Mouse (Mus musculus) heart, embryonic 11.5 days (tissue): ENCODE measurements around the gene Fam186b. TPM values are rescaled to one million over a fixed set of nuclear protein-coding genes. Genes with fewer than 3 reads are reported as not detected.

ENCODE experiments used
- ATAC-seq: fragments of 200-750 bp; cut with Nextera tagmentation; replicated peaks from 2 replicates; pipeline ENCODE4 v1.8.0; 2017; ENCODE audit warnings: moderate library complexity; ENCODE audit not compliant: insufficient number of reproducible peaks, low FRiP score, low TSS enrichment
- H3K27ac ChIP-seq: fragments of 300-500 bp; sonication (generic); 2 replicates; pipeline ENCODE4 v1.5.1; 2014; ENCODE audit warnings: mild to moderate bottlenecking, low read depth, low read length
- H3K27me3 ChIP-seq: fragments of 300-500 bp; sonication (generic); 2 replicates; pipeline ENCODE4 v1.6.1; 2014; ENCODE audit warnings: mild to moderate bottlenecking, low read length, mixed read lengths; ENCODE audit not compliant: control insufficient read depth, insufficient read depth
- H3K36me3 ChIP-seq: fragments of 300-500 bp; sonication (generic); 2 replicates; pipeline ENCODE4 v1.6.1; 2014; ENCODE audit warnings: mild to moderate bottlenecking, low read length, moderate library complexity, mixed read lengths; ENCODE audit not compliant: control insufficient read depth, insufficient read depth
- H3K4me1 ChIP-seq: fragments of 300-500 bp; sonication (generic); 2 replicates; pipeline ENCODE4 v1.6.1; 2014; ENCODE audit warnings: low read length; ENCODE audit not compliant: control insufficient read depth, insufficient read depth
- H3K4me2 ChIP-seq: fragments of 300-500 bp; sonication (generic); 2 replicates; pipeline ENCODE4 v1.6.1; 2014; ENCODE audit warnings: mild to moderate bottlenecking, moderate library complexity
- H3K4me3 ChIP-seq: fragments of 300-500 bp; sonication (generic); 2 replicates; pipeline ENCODE4 v1.5.1; 2014; ENCODE audit warnings: low read depth, low read length
- H3K9ac ChIP-seq: fragments of 300-500 bp; sonication (generic); 2 replicates; pipeline ENCODE4 v1.6.1; 2014; ENCODE audit warnings: mild to moderate bottlenecking, low read depth, low read length, moderate library complexity
- H3K9me3 ChIP-seq: fragments of 300-500 bp; sonication (generic); replicated peaks from 2 replicates; pipeline ENCODE4 v1.6.1; 2016; ENCODE audit warnings: low read length; ENCODE audit not compliant: control insufficient read depth
- WGBS: fragments of 180-500 bp; shearing (Covaris S2); extraction: QIAGEN DNeasy Blood & Tissue Kit; methylation state at CpG from one replicate; pipeline ENCODE4 v1.1.7; 2014; ENCODE audit not compliant: insufficient replicate concordance; 5-methylcytosine and 5-hydroxymethylcytosine counted together
- polyA plus RNA-seq: library from polyadenylated mRNA; unstranded; fragments of >200 nt; fragmentation: Nextera tagmentation; extraction: Ambion mirVana; gene quantifications from 2 replicates; pipeline ENCODE4 v1.2.1, GENCODE M21; 2014

The Fam186b gene
- polyA plus RNA-seq, 1 experiment from 2014 or later: 0.17 TPM

GRCm38 (mm10) chr15:99294287-99294686, 1.4 kb downstream of the Fam186b start:
- Histone ChIP-seq H3K4me3 (peak overlapping the region; percentile 60), H3K4me1 (0 out of 2 replicates have a peak, but pooled peaks cover 7% of the 10 kb centered on the region), H3K4me2 (peak overlapping the region; percentile 65), H3K36me3 (no peaks in the 10 kb centered on the region), H3K9me3 (no peaks in the 10 kb centered on the region), H3K9ac (peak overlapping the region; percentile 40), H3K27me3 (no peaks in the 10 kb centered on the region), H3K27ac (no peak overlapping the region)
- no peak for ATAC-seq
- 19% methylated on average over 16 of the region's 16 CpGs for WGBS

DNA sequence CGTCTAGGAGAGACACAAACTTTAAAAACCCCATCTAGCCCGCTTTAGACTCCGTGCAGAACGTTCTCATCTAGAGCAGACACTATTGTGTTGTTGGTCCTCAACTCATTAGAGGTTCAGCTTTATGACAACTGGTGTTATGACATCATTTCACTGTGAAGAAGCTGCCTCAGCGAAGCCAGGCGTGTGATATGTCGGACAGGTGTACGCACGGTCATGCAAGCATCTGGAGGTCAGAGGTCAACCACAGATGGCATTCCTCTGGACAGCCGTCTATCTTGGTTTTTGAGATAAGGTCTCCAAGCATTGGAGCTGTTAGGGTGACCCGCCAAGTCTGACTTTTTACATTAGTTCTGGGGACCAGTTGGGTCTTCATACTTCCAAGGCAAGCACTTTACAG, 5.1 kb downstream of the Fam186b start:
- ATAC-seq: no peak
- no peak overlapping the region for H3K9ac ChIP-seq
- no peak overlapping the region for H3K27ac ChIP-seq
- H3K4me2 ChIP-seq: no peak overlapping the region
- WGBS: 69% methylated on average over 11 of the region's 11 CpGs
- 0 out of 2 replicates have a peak, but pooled peaks cover 3% of the 10 kb centered on the region for H3K4me1 ChIP-seq
- no peaks in the 10 kb centered on the region for H3K9me3 ChIP-seq
- no peaks in the 10 kb centered on the region for H3K27me3 ChIP-seq
- H3K4me3 ChIP-seq: no peak overlapping the region
- H3K36me3 ChIP-seq: no peaks in the 10 kb centered on the region

GRCm38 (mm10) chr15:99285189-99285535, 10.5 kb downstream of the Fam186b start:
- Histone ChIP-seq H3K27ac (no peak overlapping the region), H3K4me2 (no peak overlapping the region; the same call in 1 of the 2 replicates), H3K4me1 (peaks cover 5% of the 10 kb centered on the region; the same call in 1 of the 2 replicates), H3K27me3 (no peaks in the 10 kb centered on the region; the same call in 1 of the 2 replicates), H3K9ac (no peak overlapping the region), H3K4me3 (no peak overlapping the region), H3K9me3 (no peaks in the 10 kb centered on the region), H3K36me3 (no peaks in the 10 kb centered on the region)
- WGBS: 27% methylated on average over 8 of the region's 8 CpGs
- 0 out of 2 replicates have a peak, but pooled peaks have one; percentile 35 for ATAC-seq

DNA sequence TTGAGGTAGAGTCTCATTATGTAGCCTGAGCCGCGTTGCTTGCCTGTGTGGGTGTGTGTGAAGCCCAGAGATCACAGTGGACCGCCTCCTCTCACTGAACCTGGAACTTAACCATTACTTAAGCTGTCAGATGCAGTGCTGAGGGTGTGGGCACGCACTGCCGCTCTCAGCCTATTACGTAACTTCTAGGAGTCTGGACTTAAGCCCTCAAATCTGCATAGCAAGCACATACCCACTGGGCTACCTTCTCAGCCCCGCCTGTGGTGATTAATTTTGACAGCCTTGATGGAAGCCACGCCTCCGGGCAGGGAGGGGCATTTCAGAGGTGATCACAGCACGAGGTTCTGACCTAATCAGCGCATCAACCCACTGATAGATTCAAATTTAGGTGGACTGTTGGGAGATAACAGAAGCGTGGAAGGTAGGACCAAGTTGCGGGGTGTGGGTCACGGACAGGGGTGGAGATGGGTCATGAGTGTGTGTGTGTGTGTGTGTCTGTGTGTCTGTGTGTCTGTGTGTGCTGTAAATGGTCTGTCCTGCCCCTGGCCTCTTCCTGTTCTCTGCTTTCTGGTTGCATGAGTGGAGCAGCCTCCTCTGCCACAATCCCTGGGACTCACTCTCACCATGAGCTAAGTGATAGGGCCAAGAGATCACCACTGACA, 11.0 kb downstream of the Fam186b start:
- no peak overlapping the region for H3K27ac ChIP-seq
- no peaks in the 10 kb centered on the region for H3K9me3 ChIP-seq
- ATAC-seq: no peak
- no peaks in the 10 kb centered on the region for H3K36me3 ChIP-seq
- peak overlapping the region; percentile 31; the same call in 1 of the 2 replicates for H3K4me2 ChIP-seq
- no peak overlapping the region for H3K9ac ChIP-seq
- 31% methylated on average over 14 of the region's 14 CpGs for WGBS
- H3K27me3 ChIP-seq: peaks cover 4% of the 10 kb centered on the region
- peaks cover 5% of the 10 kb centered on the region; the same call in 1 of the 2 replicates for H3K4me1 ChIP-seq
- H3K4me3 ChIP-seq: no peak overlapping the region

DNA sequence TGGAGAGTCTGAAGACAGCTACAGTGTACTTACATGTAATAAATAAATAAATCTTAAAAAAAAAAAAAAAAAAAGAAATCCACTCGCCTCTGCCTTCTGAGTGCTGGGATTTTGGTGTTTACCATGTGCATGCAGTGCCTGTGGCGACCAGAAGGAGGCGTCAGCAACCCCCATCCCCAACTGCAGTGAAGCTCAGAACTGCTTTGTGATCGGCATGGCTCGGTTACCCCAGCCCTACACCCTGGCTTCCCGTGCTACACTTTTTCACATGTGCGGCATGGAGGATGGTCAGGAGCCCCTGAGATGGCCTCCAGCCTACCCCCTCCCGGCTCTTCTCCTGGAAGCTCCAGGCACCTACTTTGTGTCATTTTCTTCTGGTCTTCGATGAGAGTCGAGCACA, 12.2 kb downstream of the Fam186b start:
- no peak overlapping the region for H3K27ac ChIP-seq
- no peak overlapping the region for H3K4me2 ChIP-seq
- no peaks in the 10 kb centered on the region for H3K36me3 ChIP-seq
- WGBS: 60% methylated on average over 10 of the region's 10 CpGs
- H3K9me3 ChIP-seq: no peaks in the 10 kb centered on the region
- no peak overlapping the region for H3K9ac ChIP-seq
- peaks cover 5% of the 10 kb centered on the region; the same call in 1 of the 2 replicates for H3K4me1 ChIP-seq
- peaks cover 5% of the 10 kb centered on the region for H3K27me3 ChIP-seq
- no peak for ATAC-seq
- no peak overlapping the region for H3K4me3 ChIP-seq

DNA sequence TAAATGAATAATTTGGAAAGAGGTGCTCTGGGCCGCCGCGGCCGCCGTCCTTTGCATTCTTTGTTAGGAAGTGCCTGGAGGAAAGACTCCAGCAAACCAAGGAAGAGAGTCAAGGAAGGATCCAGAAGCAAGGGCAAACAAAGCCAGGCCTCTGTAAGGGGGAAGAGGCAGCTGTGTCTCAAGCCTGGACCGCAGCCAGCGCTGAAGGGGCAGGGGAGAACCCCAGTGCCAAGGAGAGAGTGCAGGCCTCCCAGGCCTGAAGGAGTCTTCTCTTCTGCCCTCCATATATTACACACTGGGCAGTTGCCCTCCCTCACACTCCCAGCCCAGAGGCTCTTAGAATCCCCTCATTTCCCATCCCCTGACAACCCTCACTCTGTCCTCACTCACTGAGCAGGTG, 17.4 kb downstream of the Fam186b start:
- WGBS: 85% methylated on average over 7 of the region's 7 CpGs
- H3K9me3 ChIP-seq: no peaks in the 10 kb centered on the region
- H3K4me2 ChIP-seq: no peak overlapping the region
- H3K9ac ChIP-seq: no peak overlapping the region
- no peak for ATAC-seq
- no peak overlapping the region for H3K4me3 ChIP-seq
- H3K4me1 ChIP-seq: no peaks in the 10 kb centered on the region
- no peak overlapping the region for H3K27ac ChIP-seq
- no peaks in the 10 kb centered on the region for H3K36me3 ChIP-seq
- H3K27me3 ChIP-seq: peaks cover 7% of the 10 kb centered on the region

DNA sequence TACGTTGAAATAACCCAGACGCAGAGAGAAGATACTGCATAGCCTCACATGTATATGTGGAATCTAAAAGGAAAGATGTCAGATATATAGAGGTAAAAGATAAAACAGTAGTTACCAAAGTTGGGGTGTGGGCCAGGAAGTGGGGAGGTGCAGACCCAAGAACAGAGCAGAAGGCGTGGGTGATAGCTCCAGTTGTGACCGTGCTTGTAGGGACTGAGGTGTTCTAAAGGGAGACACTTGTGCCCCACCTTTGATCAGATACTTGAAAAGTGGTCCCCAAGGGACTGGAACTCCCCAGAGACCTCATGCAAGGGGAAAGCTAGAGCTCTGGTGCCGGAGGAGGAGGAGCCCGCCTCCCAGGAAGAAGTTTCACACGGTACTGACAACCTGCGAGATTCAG, 19.6 kb downstream of the Fam186b start:
- H3K27me3 ChIP-seq: peaks cover 7% of the 10 kb centered on the region
- H3K36me3 ChIP-seq: no peaks in the 10 kb centered on the region
- no peak overlapping the region for H3K4me2 ChIP-seq
- no peaks in the 10 kb centered on the region for H3K9me3 ChIP-seq
- no peaks in the 10 kb centered on the region for H3K4me1 ChIP-seq
- ATAC-seq: no peak
- 69% methylated on average over 8 of the region's 8 CpGs for WGBS
- no peak overlapping the region for H3K9ac ChIP-seq
- no peak overlapping the region for H3K27ac ChIP-seq
- no peak overlapping the region for H3K4me3 ChIP-seq

- Histone ChIP-seq H3K4me2 (no peak overlapping the region), H3K9ac (no peak overlapping the region), H3K9me3 (no peaks in the 10 kb centered on the region), H3K36me3 (no peaks in the 10 kb centered on the region), H3K27ac (no peak overlapping the region), H3K4me1 (no peaks in the 10 kb centered on the region), H3K27me3 (no peaks in the 10 kb centered on the region), H3K4me3 (no peak overlapping the region)
- ATAC-seq: peak; percentile 20; the same call in 1 of the 2 replicates
- WGBS: 16% methylated on average over 4 of the region's 4 CpGs
Observed at GRCm38 (mm10) chr15:99265679-99266078, 30.0 kb downstream of the Fam186b start.

DNA sequence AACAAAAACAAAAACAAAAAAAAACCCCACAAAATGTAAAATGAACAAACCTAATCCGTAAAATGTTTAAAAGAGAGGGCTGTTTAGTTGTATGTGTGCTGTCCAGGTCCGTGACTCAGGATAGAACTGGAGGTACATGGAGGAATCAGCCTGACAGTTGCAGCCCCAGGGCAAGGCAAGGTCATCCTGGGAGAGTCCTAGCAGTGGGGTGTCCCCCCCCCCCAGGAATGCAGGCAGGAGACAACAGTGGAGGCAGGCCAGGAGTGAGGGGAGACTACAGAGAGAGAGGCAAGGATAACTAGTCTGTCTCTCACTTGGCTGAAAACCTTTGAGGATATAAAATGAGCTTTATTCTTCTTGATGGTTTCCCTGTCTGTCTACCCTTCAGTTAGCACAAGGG, 31.3 kb downstream of the Fam186b start:
- 55% methylated on average over 2 of the region's 2 CpGs for WGBS
- Histone ChIP-seq H3K27me3 (no peaks in the 10 kb centered on the region), H3K9ac (no peak overlapping the region), H3K4me1 (peaks cover 8% of the 10 kb centered on the region; the same call in 1 of the 2 replicates), H3K4me3 (no peak overlapping the region), H3K9me3 (no peaks in the 10 kb centered on the region), H3K4me2 (no peak overlapping the region), H3K36me3 (no peaks in the 10 kb centered on the region), H3K27ac (no peak overlapping the region)
- no peak for ATAC-seq
